Mouse (Mus musculus): Measurements from ENCODE around the gene Klk9.

Gene Klk9
- long read RNA-seq, experiment 1: 0 reads
- long read RNA-seq, experiment 2: 0 reads

DNA sequence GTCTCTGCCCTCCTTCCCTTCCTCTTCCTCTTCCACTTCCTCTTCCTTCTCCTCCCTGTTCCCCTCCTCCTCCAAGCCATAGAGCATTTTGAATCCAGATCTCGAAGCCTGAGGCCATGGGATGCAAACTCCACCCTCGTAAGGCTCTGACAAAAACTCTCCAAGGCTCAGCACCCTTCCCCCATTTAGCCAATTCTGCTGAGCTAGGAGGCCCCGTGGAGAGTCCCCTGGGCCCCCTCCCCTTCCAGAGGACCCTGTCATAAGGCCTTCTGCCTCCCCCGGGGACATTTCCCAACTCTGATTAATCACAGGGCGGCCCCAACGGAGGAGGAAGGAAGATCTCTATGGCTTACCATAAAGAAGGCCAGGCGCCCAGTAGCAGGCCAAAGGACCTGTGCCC, at the start of gene Klk9:
Gene Klk9, plus strand, starts transcription at position 301 of the 400 bp plus-strand sequence.
- intact Hi-C loops (cut with DNase I): no loop called here

DNA sequence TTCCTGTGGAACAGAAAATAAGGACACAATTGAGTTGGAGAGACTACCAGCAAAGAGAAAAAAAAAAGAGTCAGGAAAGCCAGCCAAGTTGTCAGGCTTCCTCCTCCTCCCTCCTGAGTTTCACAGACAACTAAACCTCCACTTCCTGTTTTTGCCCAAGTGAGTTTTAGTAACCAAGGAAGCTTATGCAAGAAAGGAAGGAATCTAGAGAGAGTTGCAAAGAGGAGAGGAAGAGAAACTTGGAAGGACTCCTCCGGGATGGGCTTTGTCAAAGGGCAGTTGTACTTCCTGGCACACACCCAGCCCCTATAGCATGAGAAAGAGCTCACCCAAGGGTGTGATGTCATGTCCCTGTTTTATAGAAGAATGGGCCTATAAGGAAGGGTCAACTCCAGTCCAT, 43.9 kb upstream of the Klk9 start:
- intact Hi-C loops (cut with DNase I): no loop called here

DNA sequence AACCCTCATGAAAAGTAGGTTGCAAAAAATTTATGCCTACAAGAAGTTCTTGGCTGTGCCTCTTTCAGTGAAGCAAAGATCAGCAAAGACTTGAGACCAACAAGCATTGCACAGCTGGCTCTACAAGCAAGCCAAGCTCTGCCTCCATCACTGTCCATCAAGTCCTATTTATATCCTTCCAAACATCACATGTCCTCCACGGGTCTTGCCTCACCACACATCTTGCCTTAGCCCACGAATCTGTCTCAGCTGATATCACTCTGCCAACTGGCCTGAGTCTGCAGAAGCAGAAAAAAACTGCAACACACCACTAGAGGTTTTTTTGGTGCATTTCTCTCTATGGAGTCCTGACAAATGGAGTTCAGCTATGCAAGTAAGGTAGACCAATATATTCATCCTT, 38.9 kb upstream of the Klk9 start:
- intact Hi-C loops (cut with DNase I): no loop called here

DNA sequence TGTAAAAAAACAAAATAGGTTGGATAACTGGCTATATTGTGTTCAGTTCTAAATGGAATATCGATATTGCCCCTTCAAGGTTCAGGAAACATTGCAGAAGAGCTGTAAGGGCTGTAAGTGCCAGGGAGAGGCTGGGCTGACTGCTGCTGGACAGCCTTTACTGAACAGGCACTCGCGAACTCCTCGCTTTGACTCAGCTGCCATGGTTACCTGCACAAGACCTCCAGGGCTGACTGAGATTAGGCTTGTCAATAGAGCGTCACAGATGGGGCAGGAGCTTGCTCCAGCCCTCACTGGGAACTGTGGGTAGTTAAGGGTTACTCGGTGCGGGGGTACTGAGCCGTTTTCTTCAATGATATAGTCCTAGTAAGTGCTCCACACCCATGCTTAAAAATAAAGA, 25.2 kb upstream of the Klk9 start:
- intact Hi-C loops (cut with DNase I): no loop called here

DNA sequence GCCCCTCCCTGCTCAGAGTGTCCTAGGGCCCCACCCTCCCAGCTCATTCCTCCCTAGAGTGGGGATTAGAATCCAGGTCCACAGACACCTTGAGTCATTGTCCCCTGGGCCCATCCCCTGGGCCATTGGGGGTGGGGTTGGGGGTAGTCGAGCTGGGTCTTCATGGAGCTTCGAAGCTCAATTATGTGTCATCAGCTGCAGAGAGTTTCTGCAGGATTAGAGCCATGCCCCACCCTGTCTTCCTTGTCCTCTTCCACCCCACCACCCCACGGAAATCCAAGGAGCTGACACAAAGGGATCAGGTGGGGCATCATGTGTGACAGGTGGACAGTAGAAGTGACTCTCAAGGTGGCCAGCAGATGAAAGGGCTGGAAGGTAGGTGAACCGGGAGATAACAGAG, 23.1 kb upstream of the Klk9 start, which contains the start of gene Klk12:
Gene Klk12, plus strand, starts transcription at position 301 of the 400 bp plus-strand sequence.
- intact Hi-C loops (cut with DNase I): no loop called here

DNA sequence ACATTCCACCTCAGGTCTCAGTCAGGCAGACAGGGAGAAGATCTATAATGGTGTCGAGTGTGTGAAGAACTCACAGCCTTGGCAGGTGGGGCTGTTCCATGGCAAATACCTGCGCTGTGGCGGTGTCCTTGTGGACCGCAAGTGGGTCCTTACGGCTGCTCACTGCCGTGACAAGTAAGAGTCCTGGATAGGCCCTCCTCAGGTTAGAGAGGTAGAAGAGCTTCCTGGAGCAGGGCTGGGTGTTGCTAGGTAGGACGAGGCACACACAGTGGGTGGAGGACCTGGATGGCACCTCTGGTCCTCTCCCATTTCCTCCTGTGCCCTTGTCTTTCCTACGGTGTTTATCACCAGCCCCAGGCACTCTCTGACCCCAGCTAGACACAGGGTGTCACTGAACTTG, 22.1 kb upstream of the Klk9 start:
- intact Hi-C loops (cut with DNase I): no loop called here

DNA sequence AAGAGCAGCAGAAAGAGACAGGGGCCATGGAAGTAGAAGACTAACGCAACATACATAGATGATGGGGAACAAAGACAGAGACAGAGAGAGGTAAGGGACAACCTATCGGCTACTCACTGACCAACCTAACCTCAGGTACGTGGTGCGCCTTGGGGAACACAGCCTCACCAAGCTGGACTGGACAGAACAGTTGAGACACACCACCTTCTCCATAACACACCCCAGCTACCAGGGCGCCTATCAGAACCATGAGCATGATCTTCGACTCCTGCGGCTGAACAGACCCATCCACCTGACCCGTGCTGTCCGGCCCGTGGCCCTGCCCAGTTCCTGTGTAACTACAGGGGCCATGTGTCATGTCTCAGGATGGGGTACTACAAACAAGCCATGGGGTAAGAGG, 21.0 kb upstream of the Klk9 start:
- intact Hi-C loops (cut with DNase I): no loop called here

DNA sequence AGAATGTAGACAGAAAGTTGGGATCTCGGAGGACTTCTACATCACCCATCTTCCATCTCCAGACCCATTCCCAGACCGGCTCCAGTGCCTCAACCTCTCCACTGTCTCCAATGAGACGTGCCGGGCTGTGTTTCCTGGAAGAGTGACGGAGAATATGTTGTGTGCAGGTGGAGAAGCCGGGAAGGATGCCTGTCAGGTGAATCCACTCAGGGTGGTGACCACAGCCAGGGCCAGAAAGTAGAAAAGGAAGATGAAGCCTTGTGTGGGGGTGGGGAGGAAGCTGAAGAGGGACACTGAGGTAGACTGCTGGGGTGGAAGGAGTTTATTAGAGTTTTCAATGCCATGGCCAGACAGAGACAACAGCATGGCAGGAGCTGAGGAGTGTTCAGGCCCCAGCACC, 19.8 kb upstream of the Klk9 start:
- intact Hi-C loops (cut with DNase I): no loop called here

DNA sequence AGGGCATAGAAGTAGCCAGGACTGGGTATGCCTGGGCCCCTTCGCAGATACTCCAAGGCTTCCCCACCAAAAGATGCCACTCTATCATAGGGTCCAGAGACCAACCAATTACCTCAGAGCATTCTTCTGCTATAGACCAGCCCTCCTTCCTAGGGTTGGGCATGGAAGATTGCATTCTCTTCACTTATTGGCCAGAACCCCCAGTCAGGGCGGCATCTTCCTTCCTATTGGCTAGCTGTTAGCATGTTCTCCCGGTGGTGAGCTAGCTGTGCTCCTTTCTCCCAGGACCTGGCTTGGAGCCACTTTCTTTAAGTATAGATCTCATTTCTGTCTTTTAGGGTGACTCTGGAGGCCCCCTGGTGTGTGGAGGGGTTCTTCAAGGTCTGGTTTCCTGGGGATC, 18.8 kb upstream of the Klk9 start:
- intact Hi-C loops (cut with DNase I): no loop called here

DNA sequence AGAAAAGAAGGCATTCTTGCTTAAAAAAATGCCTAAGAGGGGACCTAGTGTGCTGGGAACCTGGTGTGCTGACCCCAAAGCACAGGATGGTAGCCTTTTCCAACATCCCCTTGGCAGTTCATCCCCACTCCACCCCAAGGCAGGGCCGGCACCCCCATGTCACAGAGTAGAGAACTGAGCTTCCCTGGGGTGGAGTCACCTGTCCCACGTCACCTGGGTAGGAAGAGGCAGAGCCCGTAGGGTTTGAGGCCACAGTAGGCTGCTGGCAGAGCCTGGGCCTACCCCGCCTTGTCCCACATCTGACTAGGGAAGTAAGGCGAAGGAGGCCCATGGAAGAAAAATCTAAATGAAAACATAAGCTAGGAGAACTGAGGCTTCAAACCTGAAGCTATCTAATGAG, 17.3 kb upstream of the Klk9 start, which contains the start of gene Klk11:
Gene Klk11, plus strand, starts transcription at position 241 of the 400 bp plus-strand sequence.
- intact Hi-C loops (cut with DNase I): no loop called here

DNA sequence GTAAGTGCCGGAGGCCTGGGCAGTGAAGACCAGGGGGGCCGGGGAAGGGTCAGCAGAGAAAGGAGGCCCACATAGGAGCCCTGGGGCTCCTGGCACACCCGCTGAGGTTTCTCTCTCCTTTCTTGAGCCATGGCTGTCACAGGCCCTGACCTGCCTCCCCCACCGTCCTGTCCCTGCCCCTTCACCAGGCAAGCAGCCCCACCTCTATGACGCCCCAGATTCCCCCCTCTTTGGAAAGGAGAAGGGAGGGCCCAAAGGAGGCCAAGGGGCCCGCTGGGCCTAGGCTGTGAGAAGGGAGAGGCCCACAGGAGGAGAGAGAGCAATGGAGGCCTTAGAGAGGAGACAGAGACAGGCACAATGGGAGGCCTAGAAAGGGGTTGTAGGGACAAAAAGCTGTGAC, 16.9 kb upstream of the Klk9 start:
- intact Hi-C loops (cut with DNase I): no loop called here

DNA sequence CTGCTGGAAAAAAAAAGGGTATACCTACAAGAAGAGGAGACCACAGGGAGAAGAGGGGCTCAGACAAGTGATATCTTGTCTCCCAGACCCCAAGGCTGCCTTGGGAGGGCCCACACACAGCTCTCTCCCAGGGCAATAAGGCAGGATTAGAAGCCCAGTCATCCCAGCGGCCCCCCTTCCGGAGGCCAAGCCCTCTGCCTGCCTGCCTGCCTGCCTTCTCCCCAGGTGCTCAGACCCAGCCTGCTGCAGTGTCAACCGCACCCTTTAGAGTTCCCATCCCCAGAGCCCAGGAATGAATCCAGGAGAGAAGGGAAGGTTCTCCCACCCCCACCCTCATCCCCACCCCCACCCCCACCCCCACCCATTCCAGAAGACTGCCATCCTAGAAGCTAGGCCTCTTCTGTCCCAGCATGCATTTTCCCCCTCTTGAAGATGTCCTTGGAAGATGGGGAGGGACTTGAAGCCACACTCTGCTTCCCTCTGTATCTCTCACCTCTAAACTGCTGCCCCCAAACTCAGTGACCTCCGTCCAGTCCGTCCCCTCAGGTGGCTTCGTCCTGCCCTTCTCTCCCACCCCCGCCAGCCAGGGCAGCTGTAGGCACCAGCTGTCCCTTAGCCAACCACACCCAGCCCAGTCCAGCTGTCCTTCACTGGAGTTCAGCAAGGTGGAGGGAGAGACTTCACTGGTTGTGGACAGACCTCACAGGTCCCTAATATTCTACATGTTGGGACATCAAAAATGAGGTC, 16.2 kb upstream of the Klk9 start:
- intact Hi-C loops (cut with DNase I): no loop called here

DNA sequence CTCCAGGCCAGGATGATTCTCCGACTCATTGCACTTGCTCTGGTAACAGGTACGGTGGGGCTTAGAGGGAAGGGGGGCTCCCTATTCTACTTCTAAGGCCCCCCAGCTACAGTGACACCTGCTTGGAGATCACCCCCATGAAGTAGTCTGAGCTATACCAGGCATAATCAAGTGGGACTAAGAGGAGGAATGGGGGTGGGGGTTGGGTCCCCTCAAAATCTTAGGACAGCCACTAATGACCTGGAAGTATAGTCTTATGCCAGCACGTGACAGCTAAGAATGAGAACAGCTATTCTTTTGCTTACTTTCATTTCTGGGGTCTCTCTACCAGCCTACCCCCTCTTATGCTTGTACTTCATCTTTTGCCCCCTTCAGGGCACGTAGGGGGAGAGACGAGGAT, 15.2 kb upstream of the Klk9 start:
- intact Hi-C loops (cut with DNase I): no loop called here

DNA sequence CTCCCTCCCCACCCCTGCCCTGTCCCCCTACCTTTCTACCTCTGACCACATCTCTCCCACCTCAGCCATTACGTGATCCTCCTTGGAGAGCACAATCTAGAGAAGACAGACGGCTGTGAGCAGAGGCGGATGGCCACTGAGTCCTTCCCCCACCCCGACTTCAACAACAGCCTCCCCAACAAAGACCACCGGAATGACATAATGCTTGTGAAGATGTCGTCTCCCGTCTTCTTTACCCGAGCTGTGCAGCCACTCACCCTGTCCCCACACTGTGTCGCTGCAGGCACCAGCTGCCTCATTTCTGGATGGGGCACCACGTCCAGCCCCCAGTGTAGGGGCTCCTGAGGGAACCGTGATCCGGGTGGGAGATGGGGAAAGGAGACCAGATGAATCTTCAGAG, 14.3 kb upstream of the Klk9 start:
- intact Hi-C loops (cut with DNase I): no loop called here

DNA sequence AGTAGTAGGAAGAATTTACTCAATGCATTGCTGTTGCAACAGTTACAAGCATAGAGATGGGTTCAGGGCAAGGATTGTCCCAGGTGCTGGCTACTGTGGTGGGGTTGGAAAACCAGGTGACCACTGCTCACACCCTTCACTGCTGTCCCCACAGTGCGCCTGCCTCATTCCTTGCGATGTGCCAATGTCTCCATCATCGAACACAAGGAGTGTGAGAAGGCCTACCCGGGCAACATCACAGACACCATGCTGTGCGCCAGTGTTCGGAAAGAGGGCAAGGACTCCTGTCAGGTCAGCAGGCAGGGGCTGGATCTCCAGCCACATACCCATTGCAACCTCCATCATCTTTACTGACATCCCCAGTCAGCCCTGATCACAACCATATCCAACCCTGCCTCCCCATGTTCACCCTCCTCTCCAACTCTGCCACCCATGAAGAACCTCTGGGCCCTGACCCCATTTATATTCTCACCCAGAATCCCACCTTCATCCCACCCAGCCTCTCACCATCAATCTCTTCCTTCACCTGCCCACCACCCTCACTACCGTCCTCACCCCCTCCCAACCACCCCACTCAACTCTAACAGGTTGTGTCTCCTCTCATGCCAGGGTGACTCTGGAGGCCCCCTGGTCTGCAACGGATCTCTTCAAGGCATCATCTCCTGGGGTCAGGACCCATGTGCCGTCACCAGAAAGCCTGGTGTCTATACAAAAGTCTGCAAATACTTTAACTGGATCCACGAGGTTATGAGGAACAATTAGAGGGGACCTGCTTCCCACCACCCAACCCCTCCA, 13.3 kb upstream of the Klk9 start:
- intact Hi-C loops (cut with DNase I): no loop called here

DNA sequence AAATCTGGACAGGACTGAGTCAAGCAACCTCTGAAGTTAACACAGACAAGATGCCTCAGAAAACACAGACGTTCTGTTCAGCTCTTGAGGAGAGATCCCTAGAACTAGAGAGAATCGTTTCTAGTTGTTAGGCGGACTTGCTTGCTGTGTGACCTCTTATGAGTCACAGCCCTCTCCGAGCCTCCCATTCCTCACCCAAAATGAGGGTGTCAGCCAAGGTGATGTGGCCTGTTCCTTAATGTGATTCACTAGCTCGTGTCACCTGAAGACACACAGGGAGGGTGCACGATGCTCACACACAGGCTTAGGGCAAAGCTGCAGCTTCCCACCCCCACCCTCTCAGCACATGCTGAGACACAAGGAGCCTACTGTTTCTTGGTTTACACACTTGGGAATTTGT, 11.4 kb upstream of the Klk9 start:
- intact Hi-C loops (cut with DNase I): loop anchor here (10.0 kb wide), 1 partner anchor 115 kb away; no protein-coding TSS in a partner anchor

DNA sequence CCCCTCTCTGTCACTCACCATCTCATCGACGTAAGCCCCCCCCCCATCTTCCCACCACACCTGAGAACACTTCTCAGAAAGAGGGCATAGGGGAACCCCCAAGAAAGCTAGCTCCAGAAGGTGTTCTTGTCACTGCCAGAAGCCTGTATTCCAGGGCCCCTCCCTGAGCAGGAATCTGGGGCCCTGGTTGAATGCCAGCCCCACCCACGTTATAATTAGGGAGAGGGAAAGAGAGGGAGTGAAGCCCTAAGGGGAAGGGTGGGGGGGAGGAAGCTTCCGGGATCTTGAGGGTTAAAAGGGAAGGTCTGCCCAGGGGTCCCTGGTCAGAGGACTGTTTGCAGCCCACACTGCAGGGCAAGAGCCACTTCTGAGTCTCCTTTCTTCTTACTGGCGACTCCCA, 10.9 kb upstream of the Klk9 start, which contains the start of gene Klk10:
Gene Klk10, plus strand, starts transcription at position 290 of the 400 bp plus-strand sequence.
- intact Hi-C loops (cut with DNase I): loop anchor here (10.0 kb wide), 1 partner anchor 114 kb away; no protein-coding TSS in a partner anchor

DNA sequence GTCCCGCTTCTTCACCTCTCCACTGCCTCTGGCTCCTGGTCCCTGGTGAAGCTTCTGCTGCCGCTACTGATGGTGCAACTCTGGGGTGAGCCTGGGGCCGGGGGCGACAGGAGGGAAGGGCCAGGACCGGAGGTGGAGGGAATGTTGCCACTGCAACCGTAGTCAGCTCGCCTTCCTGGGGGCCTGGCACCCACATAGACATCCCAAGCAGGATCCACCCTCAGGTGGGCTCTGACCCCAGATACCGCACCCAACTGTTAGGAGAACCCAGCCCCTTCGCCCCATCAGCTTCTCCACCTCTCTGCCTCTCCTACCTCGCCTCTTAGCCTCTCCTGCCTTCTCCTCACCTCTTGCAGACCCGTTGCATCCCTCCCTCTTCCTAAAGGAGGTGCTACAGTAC, 10.2 kb upstream of the Klk9 start:
- intact Hi-C loops (cut with DNase I): loop anchor here (10.0 kb wide), 1 partner anchor 113 kb away; no protein-coding TSS in a partner anchor

DNA sequence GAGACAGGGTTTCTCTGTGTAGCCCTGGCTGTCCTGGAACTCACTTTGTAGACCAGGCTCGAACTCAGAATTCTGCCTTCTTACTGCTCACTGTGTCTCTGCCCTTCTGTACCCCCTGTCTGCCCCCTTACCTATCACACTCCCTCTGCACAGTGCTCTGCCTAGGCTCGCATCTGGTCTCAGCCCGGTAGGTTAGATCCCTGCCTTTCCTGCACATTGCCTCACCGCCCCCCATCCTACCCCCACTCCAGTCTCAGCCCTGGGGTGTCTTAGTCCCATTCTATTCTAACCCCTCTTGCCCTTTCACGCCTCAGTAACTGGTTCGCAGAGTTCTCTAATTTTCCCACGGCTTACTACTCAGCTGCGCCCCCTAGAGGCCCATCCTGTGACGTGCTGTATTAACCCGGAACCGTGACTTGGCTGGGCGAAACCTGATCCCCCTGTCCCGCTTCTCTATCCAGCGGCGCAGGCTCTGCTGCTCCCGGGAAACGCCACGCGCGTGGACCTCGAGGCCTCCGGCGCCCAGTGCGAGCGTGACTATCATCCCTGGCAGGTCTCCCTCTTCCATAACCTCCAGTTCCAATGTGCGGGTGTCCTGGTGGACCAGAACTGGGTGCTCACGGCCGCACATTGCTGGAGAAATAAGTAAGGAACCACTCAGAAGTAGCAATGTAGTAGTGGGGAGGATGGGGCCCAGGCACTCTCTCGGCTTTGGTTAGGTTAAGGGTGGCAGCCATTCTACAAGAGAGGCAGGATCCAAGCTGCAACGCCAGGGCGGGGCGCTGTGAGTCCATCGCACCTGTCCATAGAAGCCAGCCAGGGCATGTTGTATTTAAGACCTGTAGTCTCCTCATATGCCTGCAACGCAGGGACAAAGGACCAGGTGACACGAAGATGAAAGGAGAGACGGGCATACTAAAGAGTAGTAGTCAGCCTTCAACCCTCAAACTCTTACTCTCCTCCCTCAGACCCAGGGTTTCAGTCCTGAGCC, 9.1 kb upstream of the Klk9 start:
- intact Hi-C loops (cut with DNase I): loop anchor here (2.0 to 10.0 kb wide), 2 partner anchors 102 to 112 kb away; no protein-coding TSS in a partner anchor

DNA sequence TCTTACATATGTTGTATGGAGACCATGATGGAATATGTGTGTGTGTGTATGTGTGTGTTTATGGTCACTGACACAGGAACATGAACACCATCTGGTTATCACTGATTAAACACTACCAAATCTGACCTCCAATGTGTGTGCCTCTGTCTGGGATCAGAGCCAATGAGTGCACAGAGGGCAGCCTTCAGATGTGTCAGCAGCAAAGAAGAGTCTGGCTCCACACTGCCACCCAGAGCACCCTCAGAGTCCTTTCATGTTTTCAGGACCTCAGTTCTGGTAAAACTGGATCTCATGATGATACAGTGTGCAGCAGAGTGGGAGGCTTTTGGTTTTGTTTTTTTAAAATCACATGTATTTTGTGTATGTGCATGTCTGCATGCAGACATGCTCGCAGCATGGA, 6.4 kb upstream of the Klk9 start:
- intact Hi-C loops (cut with DNase I): loop anchor here (10.0 kb wide), 1 partner anchor 110 kb away; no protein-coding TSS in a partner anchor

DNA sequence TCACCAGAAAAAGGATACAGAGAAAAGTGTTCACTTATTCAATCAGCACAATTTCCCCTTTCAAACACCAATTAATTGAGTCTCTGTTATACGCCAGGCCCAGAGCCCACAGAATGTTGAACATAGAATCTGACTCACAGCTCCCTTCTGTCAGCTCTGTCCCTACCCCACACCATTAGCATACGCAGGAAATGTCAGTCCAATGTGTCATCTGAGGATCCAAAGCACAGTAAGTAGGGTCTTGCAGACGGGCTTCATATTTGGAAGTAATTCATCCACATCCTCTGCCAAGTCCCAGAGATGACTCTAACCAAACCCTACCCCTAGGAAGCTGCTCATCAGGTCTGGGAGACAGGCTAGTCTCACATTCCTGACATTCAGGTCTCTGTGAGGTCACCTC, 3.6 kb upstream of the Klk9 start:
- intact Hi-C loops (cut with DNase I): loop anchor here (10.0 kb wide), 1 partner anchor 107 kb away; no protein-coding TSS in a partner anchor
